Mouse (Mus musculus) adrenal gland, adult 2 months (tissue): ENCODE data around the gene Zbtb38. TPM values are rescaled to one million over a fixed set of nuclear protein-coding genes. Genes with fewer than 3 reads are reported as not detected.

Experiments used
- DNase-seq: peaks from one replicate; pipeline ENCODE4 v3.0.0; 2021
- polyA plus RNA-seq: library from polyadenylated mRNA; depleted of rRNA; stranded (reverse); fragments of >200 nt; gene quantifications from 2 replicates; pipeline ENCODE4 v1.2.3, GENCODE M21; 2012
- total RNA-seq, 2 experiments: library from RNA; stranded (reverse); gene quantifications; 2 replicates each; pipeline ENCODE4 v1.2.3; 2021

Zbtb38 gene
- total and polyA plus RNA-seq, 3 experiments, result 17.4 to 73.9 (median 63.1) TPM

DNA sequence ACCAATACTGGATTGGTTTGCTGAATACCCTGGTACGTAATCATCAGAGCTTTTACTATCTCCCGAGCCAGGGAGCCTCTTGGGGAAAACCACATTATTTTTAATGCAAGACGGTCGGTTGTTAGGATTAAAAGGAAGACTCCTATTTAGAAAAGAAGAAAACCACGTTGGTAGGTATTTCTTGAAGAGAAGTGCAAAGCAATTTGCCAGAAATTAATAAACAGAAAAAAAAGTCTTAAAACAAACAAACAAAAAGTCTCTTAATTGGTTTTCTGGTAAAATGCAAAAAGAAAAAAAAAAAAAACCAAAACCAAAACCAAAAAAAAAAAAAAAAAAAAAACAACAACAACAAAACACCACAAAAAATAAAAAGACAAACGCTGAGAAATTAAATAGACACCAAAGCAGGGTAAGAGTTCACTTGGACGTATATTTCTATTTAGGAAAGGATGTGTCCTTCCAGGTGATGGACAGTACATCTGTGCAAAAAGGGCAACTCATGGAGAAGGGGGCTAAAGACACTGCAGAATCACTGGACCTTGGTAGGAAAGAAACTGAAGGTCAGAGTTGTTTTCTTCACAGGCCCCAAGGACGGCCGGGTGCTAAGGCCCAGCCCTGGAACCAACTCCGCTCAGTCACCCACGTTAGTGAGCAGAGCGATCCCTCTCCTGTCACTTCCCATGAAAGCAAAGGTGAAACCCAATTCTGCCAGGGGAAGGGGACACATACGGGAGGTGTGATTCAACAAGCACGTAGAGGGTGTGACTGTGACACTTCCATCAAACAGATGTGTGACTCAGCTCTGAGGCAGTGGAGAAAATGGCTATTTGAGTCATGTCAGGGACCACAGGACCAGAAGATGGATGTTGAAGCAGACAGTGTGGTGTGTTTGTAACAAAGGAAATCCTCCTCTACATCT, 38.9 kb downstream of the Zbtb38 start:
- DNase-seq, result peak; percentile 78

- peak; percentile 80 for DNase-seq
Measured at GRCm38 (mm10) chr9:96712758-96713471, 39.7 kb downstream of the Zbtb38 start.

GRCm38 (mm10) chr9:96712045-96712444, 40.6 kb downstream of the Zbtb38 start:
- peak; percentile 57 for DNase-seq

GRCm38 (mm10) chr9:96710241-96710946, 42.2 kb downstream of the Zbtb38 start:
- DNase-seq, result no peak

- no peak for DNase-seq
Measured at GRCm38 (mm10) chr9:96708905-96709304, 43.7 kb downstream of the Zbtb38 start.

DNA sequence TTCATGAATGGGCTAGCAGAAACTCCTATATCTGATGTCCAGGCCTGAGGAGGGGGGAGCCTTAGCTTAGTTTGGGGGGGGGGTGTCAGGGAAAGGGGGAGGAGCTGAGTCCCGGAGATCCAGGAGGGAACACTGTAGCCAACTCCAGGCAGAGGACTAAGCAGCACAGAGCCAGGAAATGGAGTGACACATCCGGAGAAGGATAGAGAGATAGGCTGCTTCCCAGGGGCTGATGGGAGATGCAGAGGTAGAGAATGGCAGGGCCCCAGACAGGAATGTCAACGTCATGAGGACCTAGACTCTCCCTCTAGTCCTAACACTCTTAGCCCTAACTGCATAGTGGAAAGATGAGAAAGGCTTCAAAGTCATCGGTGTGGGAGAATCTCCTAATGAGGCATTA, 44.7 kb downstream of the Zbtb38 start:
- DNase-seq, result no peak

GRCm38 (mm10) chr9:96705576-96706285, 46.9 kb downstream of the Zbtb38 start:
- peak; percentile 92 for DNase-seq

- no peak for DNase-seq
Measured at GRCm38 (mm10) chr9:96704935-96705334, 47.7 kb downstream of the Zbtb38 start.

DNA sequence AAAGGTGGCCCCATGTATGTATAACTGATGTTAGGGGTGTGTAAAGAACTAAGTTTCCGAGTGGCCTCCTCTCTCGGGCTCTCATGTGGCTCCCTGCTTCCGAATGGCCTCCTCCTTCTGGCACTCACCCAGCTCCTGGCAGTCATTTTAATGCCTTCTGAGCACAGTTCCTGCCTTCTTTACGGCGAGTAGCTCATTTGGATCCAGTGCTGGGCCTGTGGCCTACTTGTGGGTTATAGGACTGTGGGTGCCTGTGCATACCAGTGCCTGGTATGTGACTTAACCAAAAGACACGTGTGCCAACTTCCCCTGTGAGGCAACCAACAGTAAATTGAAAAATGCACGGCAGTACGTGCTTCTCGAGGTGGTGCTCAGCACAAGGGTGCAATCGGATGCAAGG, 50.7 kb downstream of the Zbtb38 start:
- DNase-seq, result peak; percentile 32

DNA sequence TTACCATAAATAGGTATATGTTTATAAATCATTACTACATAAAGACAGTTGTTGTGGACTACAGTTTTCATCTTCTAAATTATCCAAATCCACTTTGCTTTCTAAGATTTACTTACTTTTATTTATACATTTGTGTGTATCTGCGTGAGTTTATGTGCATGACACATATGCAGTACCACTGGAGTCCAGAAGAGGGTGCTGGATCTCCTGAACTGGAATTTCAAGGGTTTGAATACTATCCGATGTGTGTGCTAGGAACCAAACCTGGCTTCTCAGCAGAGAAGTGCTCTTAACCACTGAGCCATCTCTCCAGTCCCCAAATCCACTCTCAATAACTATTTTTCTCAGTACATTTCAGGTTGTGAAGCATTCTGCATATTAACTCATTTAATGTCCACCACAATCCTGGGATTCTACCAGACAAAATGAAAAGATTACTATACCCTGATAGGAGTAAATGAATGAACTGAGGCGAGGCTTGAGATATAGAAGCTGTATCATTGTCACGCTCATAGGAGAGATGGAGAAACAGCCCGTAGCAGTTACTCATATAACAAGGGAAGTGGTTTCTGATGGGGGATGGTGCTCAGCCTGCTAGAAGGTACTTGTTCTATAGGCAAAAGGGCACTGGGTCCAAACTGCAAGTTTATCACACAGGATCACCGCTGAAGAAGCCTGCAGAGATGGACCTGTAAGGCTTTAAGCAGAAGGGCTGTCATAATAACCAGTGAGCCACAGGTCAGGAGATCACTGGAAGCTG, 53.2 kb downstream of the Zbtb38 start:
- no peak for DNase-seq

DNA sequence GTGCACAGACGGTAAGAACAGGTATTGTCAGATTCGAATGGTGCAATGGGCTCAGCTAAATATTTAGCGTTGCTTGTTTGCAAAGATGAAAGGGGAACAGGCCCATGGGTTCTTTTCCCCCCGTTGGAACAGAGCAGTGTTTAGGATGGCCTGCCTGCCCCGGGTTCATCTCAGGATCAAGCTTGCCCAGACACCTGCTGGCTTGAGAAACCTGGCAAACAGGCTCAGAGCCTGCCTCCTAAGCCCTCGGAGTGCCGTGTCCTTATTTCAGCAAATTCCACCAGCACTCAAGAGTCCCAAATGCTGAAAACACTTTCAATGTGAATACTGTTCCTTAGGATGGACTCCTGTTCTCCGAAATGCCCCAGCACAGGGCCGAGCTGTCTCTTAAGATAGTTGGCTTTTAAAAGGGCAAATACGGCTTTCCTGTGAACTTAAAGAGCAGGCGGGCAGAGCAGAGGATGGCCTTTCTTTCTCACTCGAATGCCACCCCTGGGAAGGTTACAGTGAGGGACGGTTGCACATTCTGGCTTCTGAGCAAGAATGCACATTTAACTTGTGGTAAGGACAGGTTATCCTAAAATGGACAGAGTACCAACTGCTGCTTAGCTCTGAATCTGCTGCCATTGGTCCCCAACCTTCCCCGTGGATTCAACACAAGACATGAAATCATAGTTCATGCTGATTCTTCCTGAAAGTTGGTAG, 55.7 kb downstream of the Zbtb38 start:
- no peak for DNase-seq

GRCm38 (mm10) chr9:96696141-96696561, 56.5 kb downstream of the Zbtb38 start:
- peak; percentile 42 for DNase-seq

- no peak for DNase-seq
Measured at GRCm38 (mm10) chr9:96690461-96690863, 62.2 kb downstream of the Zbtb38 start.

DNA sequence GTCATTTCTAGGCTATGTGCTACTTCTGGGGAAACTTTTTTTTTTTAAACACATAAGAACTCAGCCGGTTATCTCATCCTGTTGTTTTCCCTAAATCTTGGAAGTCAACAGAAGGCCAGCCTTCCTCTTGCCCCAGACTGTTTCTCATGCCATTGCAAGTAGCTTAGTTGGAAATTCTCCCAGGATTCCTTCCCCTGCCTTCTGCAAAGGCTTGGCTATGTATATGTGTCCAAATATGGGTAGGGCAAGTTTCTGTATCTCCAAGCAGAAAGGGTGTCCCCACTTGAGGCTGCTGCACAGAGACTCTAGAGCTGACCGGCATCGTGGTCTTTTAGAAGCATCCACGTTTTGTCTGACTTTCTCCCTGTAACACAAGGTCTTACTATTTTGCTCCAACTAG, 63.6 kb downstream of the Zbtb38 start:
- no peak for DNase-seq

GRCm38 (mm10) chr9:96688194-96688875, 64.3 kb downstream of the Zbtb38 start:
- no peak for DNase-seq

DNA sequence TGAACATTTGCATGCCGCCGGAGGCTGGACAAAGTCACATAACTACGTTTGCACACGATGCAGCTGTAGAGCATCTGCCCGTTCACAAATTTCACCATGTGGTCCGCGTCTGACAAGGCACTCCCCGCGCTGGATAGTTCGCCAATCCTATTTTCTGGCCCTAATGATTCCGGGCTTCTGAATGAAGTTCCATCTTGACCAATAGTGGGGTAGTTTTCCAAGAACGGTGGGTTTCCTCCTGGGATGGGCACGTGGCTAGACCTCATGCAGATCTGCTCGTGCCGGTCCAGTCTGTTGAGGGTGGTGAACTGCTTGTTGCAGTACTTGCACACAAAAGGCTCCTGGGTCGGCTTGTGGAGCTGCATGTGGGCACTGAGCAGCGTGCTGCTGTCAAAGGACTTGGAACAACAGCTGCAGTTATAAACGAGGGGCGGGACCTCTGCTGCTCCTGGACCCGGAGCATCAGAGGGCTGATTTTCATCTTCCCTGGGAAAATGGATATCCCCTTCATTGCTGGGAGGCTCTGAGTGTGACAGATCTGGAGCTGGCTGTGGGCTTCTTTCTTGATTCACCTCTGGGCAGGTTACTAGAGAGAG, 64.9 kb downstream of the Zbtb38 start:
- DNase-seq, result no peak

GRCm38 (mm10) chr9:96685600-96686084, 67.0 kb downstream of the Zbtb38 start:
- DNase-seq, result no peak

DNA sequence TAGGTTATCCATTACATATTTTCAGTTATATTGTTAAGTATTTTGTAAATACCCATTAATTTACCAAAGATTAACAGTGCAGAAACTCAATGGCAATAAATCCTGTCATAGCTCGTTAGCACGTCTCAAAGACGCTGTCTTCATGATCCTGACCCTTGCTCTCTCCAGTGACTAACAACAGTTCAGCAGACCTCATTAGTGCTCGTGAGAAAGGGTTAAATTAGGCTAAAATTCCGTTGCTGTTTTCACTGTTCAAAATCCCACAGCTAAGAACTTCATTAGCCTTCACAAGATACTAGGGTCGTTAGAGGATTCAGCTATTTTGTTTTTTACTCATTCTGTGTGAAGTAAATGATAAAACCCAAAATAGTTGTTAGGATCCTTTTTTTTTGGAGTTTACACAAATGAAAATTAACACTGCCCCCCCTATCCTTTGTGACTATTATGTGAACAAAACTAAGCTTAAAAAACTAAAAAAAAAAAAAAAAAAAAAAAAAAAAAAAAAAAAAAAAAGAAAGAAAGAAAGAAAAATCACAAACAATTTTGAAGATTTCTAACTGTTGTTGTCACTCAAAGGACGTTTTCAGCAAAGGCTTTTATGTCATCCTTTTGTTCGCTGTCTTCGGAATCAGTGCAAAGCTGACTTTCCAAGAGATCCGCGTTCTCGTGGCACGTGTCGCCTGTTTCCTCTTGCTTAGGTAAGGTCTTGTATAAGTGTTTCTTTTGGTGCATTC, 67.6 kb downstream of the Zbtb38 start:
- DNase-seq, result no peak
